ENCODE assay signal across 7 mouse cellular contexts in genomic region chr10:81377793-81378552, GRCm38 (mm10). TPM values are rescaled to one million over a fixed set of nuclear protein-coding genes. Genes with fewer than 3 reads are reported as not detected.
DNase-seq lines count a peak whose midpoint lies in the region; ATAC-seq and TF ChIP-seq lines count a peak whose summit lies in the region.

Gene Fzr1, minus strand, starts transcription at chr10:81378516.

- DNase-seq in testis, postnatal 14 days (ENCODE audit: low spot score) = no peak
- DNase-seq in embryonic facial prominence, embryonic 11.5 days (ENCODE audit: low spot score) = no peak
- DNase-seq in left cerebral cortex, postnatal 14 days (ENCODE audit: low spot score in 2 of 2) = no peak
- DNase-seq in cerebellum, postnatal 36 days = no peak

- TF ChIP-seq POLR2A in testis, adult 2 months (IDR thresholded peaks at IDR 0.05; ENCODE audit: control insufficient read depth, low read depth, low read length) = peak; percentile 72

- peak within 1 kb of the TSS; percentile 84 for H3K4me3 ChIP-seq in testis, adult 2 months (ENCODE audit: control insufficient read depth, low read depth, low read length)
- peak within 1 kb of the TSS; percentile 88 for H3K4me3 ChIP-seq in embryonic facial prominence, embryonic 11.5 days (ENCODE audit: low read depth, low read length)
- H3K4me3 ChIP-seq in heart, embryonic 13.5 days = peak within 1 kb of the TSS; percentile 83

- ATAC-seq in embryonic facial prominence, embryonic 11.5 days (replicated peaks; ENCODE audit: insufficient number of reproducible peaks, low FRiP score, low TSS enrichment, low read depth) = peak; percentile 47
- peak; percentile 3; the same call in 1 of the 2 replicates for ATAC-seq in heart, embryonic 13.5 days (ENCODE audit: extremely low read depth, insufficient number of reproducible peaks, low FRiP score, low TSS enrichment)
- ATAC-seq in monocyte, adult 5-6 weeks (replicated peaks; ENCODE audit: insufficient number of reproducible peaks, low FRiP score, low TSS enrichment, poor library complexity, severe bottlenecking) = peak; percentile 6; the same call in 1 of the 2 replicates

- H3K9me3 ChIP-seq in embryonic facial prominence, embryonic 11.5 days (replicated peaks; ENCODE audit: control insufficient read depth, low read length) = no peaks in the 10 kb centered on the region
- H3K9me3 ChIP-seq in heart, embryonic 13.5 days = no peaks in the 10 kb centered on the region

- intact Hi-C loops in left cerebral cortex, postnatal 14 days (cut with DNase I) = no loop called here

- H3K9ac ChIP-seq in embryonic facial prominence, embryonic 11.5 days (replicated peaks; ENCODE audit: low read length) = peak within 1 kb of the TSS; percentile 91
- H3K9ac ChIP-seq in heart, embryonic 13.5 days = peak within 1 kb of the TSS; percentile 97

- TF ChIP-seq CTCF in testis, adult 2 months (IDR thresholded peaks at IDR 0.05; ENCODE audit: control insufficient read depth, insufficient read depth, insufficient replicate concordance, low read depth, low read length) = no peak

- peak within 1 kb of the TSS; percentile 90 for H3K27ac ChIP-seq in testis, adult 2 months (ENCODE audit: control insufficient read depth, insufficient read depth, low read depth, low read length)
- H3K27ac ChIP-seq in embryonic facial prominence, embryonic 11.5 days (replicated peaks; ENCODE audit: low read depth, low read length) = peak within 1 kb of the TSS; percentile 56
- peak within 1 kb of the TSS; percentile 85 for H3K27ac ChIP-seq in heart, embryonic 13.5 days (replicated peaks)

- under 1% methylated on average over 56 of the region's 59 CpGs for WGBS in embryonic facial prominence, embryonic 11.5 days
- under 1% methylated on average over 58 of the region's 59 CpGs for WGBS in heart, embryonic 13.5 days

- H3K4me1 ChIP-seq in testis, adult 2 months (ENCODE audit: control insufficient read depth, insufficient read depth, low read length) = peaks cover 10% of the 10 kb centered on the region
- H3K4me1 ChIP-seq in embryonic facial prominence, embryonic 11.5 days (ENCODE audit: control insufficient read depth, insufficient read depth, low read length) = peaks cover 8% of the 10 kb centered on the region
- H3K4me1 ChIP-seq in heart, embryonic 13.5 days = peaks cover 47% of the 10 kb centered on the region

- H3K4me2 ChIP-seq in embryonic facial prominence, embryonic 11.5 days (ENCODE audit: low read depth, low read length) = peak within 1 kb of the TSS; percentile 66
- H3K4me2 ChIP-seq in heart, embryonic 13.5 days = peak within 1 kb of the TSS; percentile 84

- no peaks in the 10 kb centered on the region for H3K27me3 ChIP-seq in testis, adult 2 months (ENCODE audit: control insufficient read depth, insufficient read depth, low read length)
- no peaks in the 10 kb centered on the region for H3K27me3 ChIP-seq in embryonic facial prominence, embryonic 11.5 days (ENCODE audit: control insufficient read depth, insufficient read depth, low read length)
- H3K27me3 ChIP-seq in heart, embryonic 13.5 days (replicated peaks) = no peaks in the 10 kb centered on the region

- no peaks in the 10 kb centered on the region for H3K36me3 ChIP-seq in testis, adult 2 months (ENCODE audit: control insufficient read depth, insufficient read depth, low read length)
- peaks cover 10% of the 10 kb centered on the region; the same call in 1 of the 2 replicates for H3K36me3 ChIP-seq in embryonic facial prominence, embryonic 11.5 days (replicated peaks; ENCODE audit: control insufficient read depth, insufficient read depth, low read depth, low read length)
- H3K36me3 ChIP-seq in heart, embryonic 13.5 days = peaks cover 35% of the 10 kb centered on the region

RNA-seq across cellular contexts. Expression of gene Fzr1, which starts in this region (rescaled TPM):
- polyA plus RNA-seq in testis, adult 2 months (2012; rRNA removed) = 161 and 178 TPM in 2 replicates
- 92.1 and 95.0 TPM in 2 replicates for polyA plus RNA-seq in embryonic facial prominence, embryonic 11.5 days (2014; fragmentation: Nextera tagmentation; extraction: Ambion mirVana)
- polyA plus RNA-seq in heart, embryonic 13.5 days (2015; fragmentation: Nextera tagmentation; extraction: Ambion mirVana) = 72.2 and 78.1 TPM in 2 replicates
- 10 to 100 TPM; 74.8 to 80.3 TPM for total RNA-seq in left cerebral cortex, postnatal 14 days (2021)
- 8.2 to 12.9 TPM (median 11.7 TPM) in 3 replicates for total RNA-seq in monocyte, adult 5-6 weeks (2017)
